Mouse (Mus musculus): ENCODE data around the gene Dnajc28. TPM values are rescaled to one million over a fixed set of nuclear protein-coding genes. Genes with fewer than 3 reads are reported as not detected.
A peak's percentile ranks its signal among the peaks of the same experiment; 100 is the strongest.

Dnajc28 gene
- total RNA-seq (2014; rRNA removed) (3.9 and 6.1 TPM in 2 replicates), polyA plus RNA-seq (2015; fragmentation: Nextera tagmentation; extraction: Ambion mirVana) (2.6 and 4.3 TPM in 2 replicates)

- Histone ChIP-seq H3K4me1 (ENCODE audit: insufficient read depth, low read length) (no peaks in the 10 kb centered on the region), H3K27ac (ENCODE audit: low read depth, low read length) (peak within 1 kb of the TSS; percentile 38; the same call in 1 of the 2 replicates), H3K27me3 (ENCODE audit: insufficient read depth, low read length) (no peaks in the 10 kb centered on the region), H3K9me3 (ENCODE audit: low read length) (no peaks in the 10 kb centered on the region), H3K4me2 (ENCODE audit: low read depth, low read length, poor library complexity, severe bottlenecking) (peak within 1 kb of the TSS; percentile 83), H3K36me3 (ENCODE audit: insufficient read depth, low read length) (peaks cover 34% of the 10 kb centered on the region; the same call in 1 of the 2 replicates), H3K4me3 (ENCODE audit: low read depth, low read length) (peak within 1 kb of the TSS; percentile 62), H3K9ac (replicated peaks; ENCODE audit: low read length, poor library complexity, severe bottlenecking) (peak within 1 kb of the TSS; percentile 80)
- 10% methylated on average over 37 of the region's 39 CpGs for WGBS
- ATAC-seq (ENCODE audit: low FRiP score) (peak; percentile 91), DNase-seq (ENCODE audit: low spot score) (peak; percentile 82)
- no peak for TF ChIP-seq CTCF (IDR thresholded peaks at IDR 0.05)
Measured at GRCm38 (mm10) chr16:91618511-91619501, at the start of gene Dnajc28. Gene Dnajc28, minus strand, starts transcription at chr16:91619026.

GRCm38 (mm10) chr16:91663795-91664194, 45.0 kb upstream of the Dnajc28 start:
- TF ChIP-seq CTCF (IDR thresholded peaks at IDR 0.05): no peak
- ATAC-seq (ENCODE audit: low FRiP score): no peak
- 98% methylated on average over 3 of the region's 3 CpGs for WGBS
- Histone ChIP-seq H3K27ac (ENCODE audit: low read depth, low read length) (no peak overlapping the region), H3K9me3 (ENCODE audit: low read length) (no peaks in the 10 kb centered on the region), H3K4me2 (ENCODE audit: low read depth, low read length, poor library complexity, severe bottlenecking) (no peak overlapping the region), H3K4me3 (ENCODE audit: low read depth, low read length) (no peak overlapping the region), H3K4me1 (ENCODE audit: insufficient read depth, low read length) (no peaks in the 10 kb centered on the region), H3K27me3 (ENCODE audit: insufficient read depth, low read length) (no peaks in the 10 kb centered on the region), H3K36me3 (ENCODE audit: insufficient read depth, low read length) (peaks cover 66% of the 10 kb centered on the region), H3K9ac (replicated peaks; ENCODE audit: low read length, poor library complexity, severe bottlenecking) (no peak overlapping the region)
- DNase-seq (ENCODE audit: low spot score): no peak

GRCm38 (mm10) chr16:91662336-91662735, 43.5 kb upstream of the Dnajc28 start:
- H3K4me3 ChIP-seq (ENCODE audit: low read depth, low read length): no peak overlapping the region
- no peak overlapping the region for H3K9ac ChIP-seq (replicated peaks; ENCODE audit: low read length, poor library complexity, severe bottlenecking)
- 94% methylated on average over 16 of the region's 16 CpGs for WGBS
- DNase-seq (ENCODE audit: low spot score): no peak
- H3K27me3 ChIP-seq (ENCODE audit: insufficient read depth, low read length): no peaks in the 10 kb centered on the region
- no peak for ATAC-seq (ENCODE audit: low FRiP score)
- H3K4me1 ChIP-seq (ENCODE audit: insufficient read depth, low read length): no peaks in the 10 kb centered on the region
- H3K36me3 ChIP-seq (ENCODE audit: insufficient read depth, low read length): peaks cover 73% of the 10 kb centered on the region
- H3K27ac ChIP-seq (ENCODE audit: low read depth, low read length): no peak overlapping the region
- no peak overlapping the region for H3K4me2 ChIP-seq (ENCODE audit: low read depth, low read length, poor library complexity, severe bottlenecking)
- no peaks in the 10 kb centered on the region for H3K9me3 ChIP-seq (ENCODE audit: low read length)
- no peak for TF ChIP-seq CTCF (IDR thresholded peaks at IDR 0.05)

GRCm38 (mm10) chr16:91661397-91661796, 42.6 kb upstream of the Dnajc28 start:
- H3K9ac ChIP-seq (replicated peaks; ENCODE audit: low read length, poor library complexity, severe bottlenecking): no peak overlapping the region
- H3K36me3 ChIP-seq (ENCODE audit: insufficient read depth, low read length): peaks cover 74% of the 10 kb centered on the region
- H3K4me3 ChIP-seq (ENCODE audit: low read depth, low read length): no peak overlapping the region
- H3K4me1 ChIP-seq (ENCODE audit: insufficient read depth, low read length): no peaks in the 10 kb centered on the region
- H3K27me3 ChIP-seq (ENCODE audit: insufficient read depth, low read length): no peaks in the 10 kb centered on the region
- no peaks in the 10 kb centered on the region for H3K9me3 ChIP-seq (ENCODE audit: low read length)
- 28% methylated on average over 1 of the region's 1 CpGs for WGBS
- ATAC-seq (ENCODE audit: low FRiP score): no peak
- no peak overlapping the region for H3K27ac ChIP-seq (ENCODE audit: low read depth, low read length)
- H3K4me2 ChIP-seq (ENCODE audit: low read depth, low read length, poor library complexity, severe bottlenecking): no peak overlapping the region
- no peak for DNase-seq (ENCODE audit: low spot score)
- TF ChIP-seq CTCF (IDR thresholded peaks at IDR 0.05): no peak

GRCm38 (mm10) chr16:91659798-91660197, 41.0 kb upstream of the Dnajc28 start:
- no peak for TF ChIP-seq CTCF (IDR thresholded peaks at IDR 0.05)
- DNase-seq (ENCODE audit: low spot score) (no peak), ATAC-seq (ENCODE audit: low FRiP score) (no peak)
- H3K27ac ChIP-seq (ENCODE audit: low read depth, low read length): no peak overlapping the region
- H3K36me3 ChIP-seq (ENCODE audit: insufficient read depth, low read length): peaks cover 75% of the 10 kb centered on the region
- WGBS: 98% methylated on average over 20 of the region's 20 CpGs
- no peaks in the 10 kb centered on the region for H3K9me3 ChIP-seq (ENCODE audit: low read length)
- H3K4me2 ChIP-seq (ENCODE audit: low read depth, low read length, poor library complexity, severe bottlenecking): no peak overlapping the region
- no peaks in the 10 kb centered on the region for H3K27me3 ChIP-seq (ENCODE audit: insufficient read depth, low read length)
- no peak overlapping the region for H3K9ac ChIP-seq (replicated peaks; ENCODE audit: low read length, poor library complexity, severe bottlenecking)
- no peaks in the 10 kb centered on the region for H3K4me1 ChIP-seq (ENCODE audit: insufficient read depth, low read length)
- no peak overlapping the region for H3K4me3 ChIP-seq (ENCODE audit: low read depth, low read length)

- TF ChIP-seq CTCF (IDR thresholded peaks at IDR 0.05): no peak
- Histone ChIP-seq H3K27me3 (ENCODE audit: insufficient read depth, low read length) (no peaks in the 10 kb centered on the region), H3K36me3 (ENCODE audit: insufficient read depth, low read length) (peaks cover 71% of the 10 kb centered on the region), H3K4me1 (ENCODE audit: insufficient read depth, low read length) (no peaks in the 10 kb centered on the region), H3K9me3 (ENCODE audit: low read length) (no peaks in the 10 kb centered on the region), H3K4me3 (ENCODE audit: low read depth, low read length) (no peak overlapping the region), H3K4me2 (ENCODE audit: low read depth, low read length, poor library complexity, severe bottlenecking) (no peak overlapping the region), H3K27ac (ENCODE audit: low read depth, low read length) (no peak overlapping the region), H3K9ac (replicated peaks; ENCODE audit: low read length, poor library complexity, severe bottlenecking) (no peak overlapping the region)
- no peak for DNase-seq (ENCODE audit: low spot score)
- ATAC-seq (ENCODE audit: low FRiP score): no peak
- 97% methylated on average over 5 of the region's 5 CpGs for WGBS
Measured at GRCm38 (mm10) chr16:91658471-91658870, 39.6 kb upstream of the Dnajc28 start.

All from midbrain, postnatal 0 days (tissue).